Mouse (Mus musculus): ENCODE measurements around the gene Rap1gap. TPM values are rescaled to one million over a fixed set of nuclear protein-coding genes. Genes with fewer than 3 reads are reported as not detected.
A peak's percentile ranks its signal among the peaks of the same experiment; 100 is the strongest.

Gene Rap1gap
- polyA plus RNA-seq, 1 experiment = 9.5 TPM

DNA sequence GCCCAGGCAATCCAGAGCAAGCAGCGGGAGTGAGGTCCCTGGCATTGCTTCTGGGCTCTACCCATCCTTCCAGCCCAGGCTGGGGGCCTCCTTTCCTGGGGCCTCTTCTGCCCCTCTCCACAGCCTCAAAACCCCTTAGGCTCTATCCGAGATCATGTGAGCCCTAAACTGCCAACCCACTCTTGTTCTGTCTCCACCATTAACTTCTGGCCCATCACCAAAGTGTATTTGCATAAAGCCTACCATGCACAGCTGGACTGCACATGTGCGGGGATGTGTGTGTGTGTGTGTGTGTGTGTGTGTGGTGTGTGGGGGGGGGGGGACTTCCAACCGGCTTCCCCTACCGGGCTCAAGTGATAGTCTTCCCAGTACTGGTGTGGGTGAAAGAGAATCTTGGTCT, 109.5 kb downstream of the Rap1gap start:
- Histone ChIP-seq H3K9me3 (replicated peaks; ENCODE audit: control insufficient read depth, insufficient read depth, low read length, poor library complexity, severe bottlenecking) (no peaks in the 10 kb centered on the region), H3K27me3 (ENCODE audit: control insufficient read depth, insufficient read depth, low read length, poor library complexity, severe bottlenecking) (no peaks in the 10 kb centered on the region), H3K4me3 (ENCODE audit: low read depth, low read length) (no peak overlapping the region), H3K36me3 (ENCODE audit: control insufficient read depth, insufficient read depth, low read length, poor library complexity, severe bottlenecking) (no peaks in the 10 kb centered on the region), H3K27ac (ENCODE audit: insufficient read depth, low read length) (peak overlapping the region; percentile 44), H3K4me1 (ENCODE audit: control insufficient read depth, insufficient read depth, low read length) (peaks cover 44% of the 10 kb centered on the region), H3K9ac (ENCODE audit: low read depth, poor library complexity, severe bottlenecking) (no peak overlapping the region)
- TF ChIP-seq CTCF (IDR thresholded peaks at IDR 0.05; ENCODE audit: low read depth, low read length) (no peak), EP300 (IDR thresholded peaks at IDR 0.05; ENCODE audit: insufficient read depth, low read depth, low read length) (no peak), POLR2A (IDR thresholded peaks at IDR 0.05; ENCODE audit: insufficient read depth, low read length) (no peak)

GRCm38 (mm10) chr4:137774505-137774904, 110.0 kb downstream of the Rap1gap start:
- Histone ChIP-seq H3K27me3 (ENCODE audit: control insufficient read depth, insufficient read depth, low read length, poor library complexity, severe bottlenecking) (no peaks in the 10 kb centered on the region), H3K36me3 (ENCODE audit: control insufficient read depth, insufficient read depth, low read length, poor library complexity, severe bottlenecking) (no peaks in the 10 kb centered on the region), H3K27ac (ENCODE audit: insufficient read depth, low read length) (no peak overlapping the region), H3K4me3 (ENCODE audit: low read depth, low read length) (no peak overlapping the region), H3K4me1 (ENCODE audit: control insufficient read depth, insufficient read depth, low read length) (peaks cover 41% of the 10 kb centered on the region), H3K9me3 (replicated peaks; ENCODE audit: control insufficient read depth, insufficient read depth, low read length, poor library complexity, severe bottlenecking) (0 out of 2 replicates have a peak, but pooled peaks cover 2% of the 10 kb centered on the region), H3K9ac (ENCODE audit: low read depth, poor library complexity, severe bottlenecking) (no peak overlapping the region)
- TF ChIP-seq CTCF (IDR thresholded peaks at IDR 0.05; ENCODE audit: low read depth, low read length) (no peak), EP300 (IDR thresholded peaks at IDR 0.05; ENCODE audit: insufficient read depth, low read depth, low read length) (no peak), POLR2A (IDR thresholded peaks at IDR 0.05; ENCODE audit: insufficient read depth, low read length) (no peak)

DNA sequence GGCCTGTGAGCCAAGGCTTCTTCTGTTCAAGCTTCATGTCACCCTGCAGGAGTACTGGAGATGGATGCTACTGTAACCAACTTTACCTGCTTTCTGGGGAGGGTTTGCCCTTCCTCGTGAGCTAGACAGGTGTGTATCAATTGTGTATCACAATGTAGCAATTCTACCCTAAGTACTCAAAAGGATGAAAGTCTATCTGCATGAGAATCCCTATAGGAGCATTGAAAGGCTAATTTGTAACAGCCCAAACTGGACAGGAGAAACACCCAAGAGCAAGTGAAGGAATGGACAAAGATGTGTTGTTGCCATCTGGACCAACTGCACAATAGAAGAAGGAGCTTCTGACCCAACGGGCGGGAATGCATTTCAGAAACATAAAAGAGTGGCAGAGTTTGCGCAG, 113.3 kb downstream of the Rap1gap start:
- no peak overlapping the region for H3K9ac ChIP-seq (ENCODE audit: low read depth, poor library complexity, severe bottlenecking)
- peak overlapping the region; percentile 95 for H3K27ac ChIP-seq (ENCODE audit: insufficient read depth, low read length)
- TF ChIP-seq EP300 (IDR thresholded peaks at IDR 0.05; ENCODE audit: insufficient read depth, low read depth, low read length) (peak; percentile 46; the same call in 1 of the 2 replicates), POLR2A (IDR thresholded peaks at IDR 0.05; ENCODE audit: insufficient read depth, low read length) (no peak)
- H3K27me3 ChIP-seq (ENCODE audit: control insufficient read depth, insufficient read depth, low read length, poor library complexity, severe bottlenecking) = no peaks in the 10 kb centered on the region
- 0 out of 2 replicates have a peak, but pooled peaks cover 3% of the 10 kb centered on the region for H3K9me3 ChIP-seq (replicated peaks; ENCODE audit: control insufficient read depth, insufficient read depth, low read length, poor library complexity, severe bottlenecking)
- H3K36me3 ChIP-seq (ENCODE audit: control insufficient read depth, insufficient read depth, low read length, poor library complexity, severe bottlenecking) = no peaks in the 10 kb centered on the region
- peaks cover 18% of the 10 kb centered on the region for H3K4me1 ChIP-seq (ENCODE audit: control insufficient read depth, insufficient read depth, low read length)
- H3K4me3 ChIP-seq (ENCODE audit: low read depth, low read length) = no peak overlapping the region

GRCm38 (mm10) chr4:137778397-137779184, 114.1 kb downstream of the Rap1gap start:
- TF ChIP-seq CTCF (IDR thresholded peaks at IDR 0.05; ENCODE audit: low read depth, low read length) (no peak), EP300 (IDR thresholded peaks at IDR 0.05; ENCODE audit: insufficient read depth, low read depth, low read length) (peak; percentile 95), POLR2A (IDR thresholded peaks at IDR 0.05; ENCODE audit: insufficient read depth, low read length) (no peak)
- 0 out of 2 replicates have a peak, but pooled peaks cover 3% of the 10 kb centered on the region for H3K9me3 ChIP-seq (replicated peaks; ENCODE audit: control insufficient read depth, insufficient read depth, low read length, poor library complexity, severe bottlenecking)
- H3K4me3 ChIP-seq (ENCODE audit: low read depth, low read length) = peak overlapping the region; percentile 35
- H3K27ac ChIP-seq (ENCODE audit: insufficient read depth, low read length) = peak overlapping the region; percentile 95
- peak overlapping the region; percentile 6; the same call in 1 of the 2 replicates for H3K9ac ChIP-seq (ENCODE audit: low read depth, poor library complexity, severe bottlenecking)
- H3K27me3 ChIP-seq (ENCODE audit: control insufficient read depth, insufficient read depth, low read length, poor library complexity, severe bottlenecking) = no peaks in the 10 kb centered on the region
- peaks cover 18% of the 10 kb centered on the region for H3K4me1 ChIP-seq (ENCODE audit: control insufficient read depth, insufficient read depth, low read length)
- no peaks in the 10 kb centered on the region for H3K36me3 ChIP-seq (ENCODE audit: control insufficient read depth, insufficient read depth, low read length, poor library complexity, severe bottlenecking)

Other genes with a start within 250 kb of the Rap1gap start
- gene Cela3b, start 234.2 kb upstream of the Rap1gap start, polyA plus RNA-seq (2011; ENCODE audit: insufficient read depth, insufficient read length, low read depth, missing spikeins) = not detected in 2 replicates
- not detected in 2 replicates for gene 1700013G24Rik, start 211.4 kb upstream of the Rap1gap start, polyA plus RNA-seq (2011; ENCODE audit: insufficient read depth, insufficient read length, low read depth, missing spikeins)
- 147 and 184 TPM in 2 replicates for gene Hspg2, start 196.0 kb upstream of the Rap1gap start, polyA plus RNA-seq (2011; ENCODE audit: insufficient read depth, insufficient read length, low read depth, missing spikeins)
- gene Ldlrad2, start 90.2 kb upstream of the Rap1gap start, polyA plus RNA-seq (2011; ENCODE audit: insufficient read depth, insufficient read length, low read depth, missing spikeins) = not detected in 2 replicates
- gene Usp48, start 71.0 kb upstream of the Rap1gap start, polyA plus RNA-seq (2011; ENCODE audit: insufficient read depth, insufficient read length, low read depth, missing spikeins) = 401 and 412 TPM in 2 replicates
- 133 and 158 TPM in 2 replicates for gene Alpl, start 131.7 kb downstream of the Rap1gap start, polyA plus RNA-seq (2011; ENCODE audit: insufficient read depth, insufficient read length, low read depth, missing spikeins)
- 28.3 and 35.5 TPM in 2 replicates for gene Ece1, start 197.5 kb downstream of the Rap1gap start, polyA plus RNA-seq (2011; ENCODE audit: insufficient read depth, insufficient read length, low read depth, missing spikeins)

Data from ES-Bruce4 (cell line).